Mouse (Mus musculus) bone marrow, adult 2 months (tissue): ENCODE measurements around the gene Exosc9. TPM values are rescaled to one million over a fixed set of nuclear protein-coding genes. Genes with fewer than 3 reads are reported as not detected.

Source experiments
- H3K27ac ChIP-seq: fragments of 200-500 bp; 2 replicates; pipeline ENCODE4 v1.5.1; 2012; ENCODE audit warnings: low read depth, mild to moderate bottlenecking, control low read depth, inconsistent platforms, low read length; ENCODE audit not compliant: control insufficient read depth, poor library complexity, insufficient read depth
- H3K4me1 ChIP-seq: fragments of 200-500 bp; 2 replicates; pipeline ENCODE4 v1.6.1; 2011; ENCODE audit warnings: low read length; ENCODE audit not compliant: control insufficient read depth, insufficient read depth
- H3K4me3 ChIP-seq: fragments of 200-500 bp; replicated peaks from 2 replicates; pipeline ENCODE3; 2011; ENCODE audit warnings: mild to moderate bottlenecking, low read depth, low read length, control low read depth; ENCODE audit not compliant: control insufficient read depth
- CTCF ChIP-seq: fragments of 200-500 bp; IDR thresholded peaks from 2 replicates; pipeline ENCODE4 v1.5.1; 2011; ENCODE audit warnings: low read length, control low read depth; ENCODE audit not compliant: control insufficient read depth, insufficient read depth
- POLR2A ChIP-seq: fragments of 200-500 bp; IDR thresholded peaks from 2 replicates; pipeline ENCODE4 v1.6.1; 2011; ENCODE audit warnings: low read depth, mild to moderate bottlenecking, control low read depth, low read length, borderline replicate concordance; ENCODE audit not compliant: control insufficient read depth
- WGBS: fragments of 180-500 bp; shearing (Covaris S2); methylation state at CpG from one replicate; pipeline ENCODE4 v1.1.7; 2018; 5-methylcytosine and 5-hydroxymethylcytosine counted together
- polyA plus RNA-seq: library from polyadenylated mRNA; stranded (reverse); fragments of >200 nt; gene quantifications from 2 replicates; pipeline ENCODE4 v1.2.4, GENCODE M21; 2011; ENCODE audit warnings: low replicate concordance; ENCODE audit not compliant: missing spikeins, insufficient read depth, insufficient read length

Exosc9 gene
- polyA plus RNA-seq, 1 experiment, result 31.1 TPM

DNA sequence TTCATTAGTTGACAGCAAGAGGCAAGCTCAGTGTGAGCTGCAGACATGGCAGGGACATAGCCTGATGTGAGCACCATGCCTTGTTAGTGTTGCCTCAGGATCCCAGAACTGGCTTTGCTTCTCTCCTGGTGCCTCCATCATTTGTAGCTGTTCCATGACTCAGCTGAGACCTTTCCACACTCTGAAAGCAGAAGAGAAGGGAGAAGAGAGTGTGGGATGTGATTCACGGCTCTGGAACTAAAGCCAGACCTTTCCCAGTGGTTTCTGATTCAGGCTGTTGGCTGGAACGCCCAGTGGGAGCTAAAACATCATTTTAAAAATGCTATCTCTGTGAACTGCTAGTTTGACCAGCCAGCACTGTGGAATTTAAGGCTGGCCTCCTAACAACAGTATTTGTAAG lies 11.7 kb upstream of the Exosc9 start:
- 69% methylated on average over 2 of the region's 2 CpGs for WGBS

DNA sequence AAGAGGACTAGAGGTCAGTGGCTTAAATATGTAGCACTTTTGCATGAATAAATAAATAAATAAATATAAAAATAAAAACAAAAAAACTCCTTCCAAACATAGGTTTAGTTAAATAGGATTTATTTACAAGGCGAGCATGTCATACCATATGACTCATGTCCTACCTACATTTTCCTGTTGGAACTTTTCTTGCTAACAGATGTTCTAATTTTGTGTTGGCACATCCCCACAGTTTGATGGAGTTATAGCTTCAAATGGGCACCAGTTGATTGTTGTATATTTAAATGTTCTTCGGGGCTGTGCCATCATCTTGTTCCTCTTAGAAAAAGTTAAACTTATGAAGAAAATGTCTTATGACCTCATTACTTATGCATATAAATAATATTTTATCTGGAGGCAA lies 11.0 kb upstream of the Exosc9 start:
- Histone ChIP-seq H3K27ac (no peak overlapping the region), H3K4me1 (no peaks in the 10 kb centered on the region), H3K4me3 (no peak overlapping the region)
- WGBS, result 76% methylated on average over 2 of the region's 2 CpGs
- TF ChIP-seq POLR2A, result no peak
- no peak for TF ChIP-seq CTCF

More for the DNA sequence above, 11.7 kb upstream of the Exosc9 start:
- Histone ChIP-seq H3K4me1 (no peaks in the 10 kb centered on the region), H3K4me3 (no peak overlapping the region), H3K27ac (no peak overlapping the region)
- TF ChIP-seq POLR2A (no peak), CTCF (no peak)

- Histone ChIP-seq H3K4me3 (no peak overlapping the region), H3K4me1 (no peaks in the 10 kb centered on the region), H3K27ac (no peak overlapping the region)
- no peak for TF ChIP-seq CTCF
- no peak for TF ChIP-seq POLR2A
- WGBS, result 74% methylated on average over 3 of the region's 3 CpGs
Measured at GRCm38 (mm10) chr3:36544961-36545360, 7.4 kb upstream of the Exosc9 start.

DNA sequence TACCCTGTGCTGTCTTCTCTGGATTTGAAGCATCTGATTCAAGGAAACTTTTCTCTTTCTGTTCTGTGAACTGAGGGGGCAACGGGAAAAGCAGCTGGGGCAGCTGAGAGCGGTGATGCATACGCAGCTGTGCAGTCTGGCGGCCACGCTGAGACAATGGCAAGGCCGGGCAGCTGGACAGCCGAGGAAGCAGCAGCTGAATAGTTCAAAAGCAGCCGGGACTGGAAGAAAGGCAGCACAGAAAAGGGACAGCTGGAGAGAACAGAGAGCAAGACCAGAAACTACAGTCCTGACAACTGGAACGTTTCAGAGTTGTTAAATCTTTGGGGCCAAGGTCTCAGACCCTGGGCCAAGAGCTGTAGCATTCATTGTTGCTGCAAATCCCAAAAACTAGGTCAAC lies 1.1 kb upstream of the Exosc9 start:
- Histone ChIP-seq H3K4me1 (no peaks in the 10 kb centered on the region; the same call in 1 of the 2 replicates), H3K4me3 (no peak overlapping the region), H3K27ac (no peak overlapping the region)
- 41% methylated on average over 9 of the region's 9 CpGs for WGBS
- no peak for TF ChIP-seq POLR2A
- no peak for TF ChIP-seq CTCF

DNA sequence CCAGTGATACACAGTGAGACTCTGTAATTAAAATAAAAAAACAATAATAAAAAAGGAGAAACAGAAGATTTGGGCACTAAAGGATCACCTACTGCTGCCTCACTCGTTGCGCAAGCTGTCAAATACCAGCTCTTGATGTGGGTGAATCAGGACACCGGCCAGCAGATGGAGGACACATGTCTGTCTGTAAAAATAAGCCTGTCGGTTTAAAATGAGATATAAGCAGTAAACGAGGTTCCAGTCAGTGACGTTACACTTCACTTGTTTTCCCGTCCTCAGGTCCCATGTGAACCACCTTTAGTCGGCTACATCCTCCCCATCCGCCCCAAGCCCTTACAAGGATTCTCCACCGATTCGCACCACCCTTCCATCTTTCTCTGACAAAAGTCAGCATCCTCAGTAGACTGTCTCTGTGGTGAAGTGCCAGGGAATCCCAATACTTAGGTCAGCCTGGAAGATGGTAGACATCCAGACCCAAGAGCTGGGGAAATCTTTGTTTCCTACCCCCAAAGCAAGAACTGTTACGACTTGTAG lies 488 bp upstream of the Exosc9 start:
- no peak overlapping the region for H3K27ac ChIP-seq
- no peaks in the 10 kb centered on the region; the same call in 1 of the 2 replicates for H3K4me1 ChIP-seq
- no peak for TF ChIP-seq CTCF
- no peak for TF ChIP-seq POLR2A
- H3K4me3 ChIP-seq, result peak overlapping the region; percentile 98
- WGBS, result 11% methylated on average over 12 of the region's 12 CpGs

DNA sequence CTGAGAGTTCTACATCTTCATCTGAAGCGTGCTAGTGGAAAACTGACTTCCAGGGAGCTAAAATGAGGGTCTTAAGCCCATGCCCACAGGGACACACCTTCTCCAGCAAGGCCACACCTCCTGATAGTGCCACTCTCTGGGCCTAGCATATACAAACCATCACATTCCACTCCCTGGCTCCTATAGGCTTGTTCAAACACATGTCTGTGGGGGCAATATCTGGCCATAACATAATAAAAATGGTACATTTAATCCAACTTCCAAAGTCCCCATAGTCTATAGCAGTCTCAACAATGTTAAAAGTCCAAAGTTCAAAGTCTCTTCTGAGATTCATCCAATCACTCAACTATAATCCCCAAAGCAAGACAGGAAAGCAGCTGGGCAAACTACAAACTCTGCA lies 5.2 kb downstream of the Exosc9 start:
- no peak for TF ChIP-seq POLR2A
- no peak for TF ChIP-seq CTCF
- WGBS, result 84% methylated on average over 1 of the region's 1 CpGs
- Histone ChIP-seq H3K4me1 (no peaks in the 10 kb centered on the region), H3K4me3 (no peak overlapping the region), H3K27ac (no peak overlapping the region)

GRCm38 (mm10) chr3:36559606-36560005 lies 7.2 kb downstream of the Exosc9 start:
- TF ChIP-seq POLR2A, result no peak
- TF ChIP-seq CTCF, result no peak
- Histone ChIP-seq H3K4me3 (no peak overlapping the region), H3K27ac (no peak overlapping the region), H3K4me1 (no peaks in the 10 kb centered on the region)
- 67% methylated on average over 4 of the region's 4 CpGs for WGBS

- 95% methylated on average over 3 of the region's 3 CpGs for WGBS
Measured at GRCm38 (mm10) chr3:36563666-36564065, 11.3 kb downstream of the Exosc9 start.

GRCm38 (mm10) chr3:36569836-36570235 lies 17.4 kb downstream of the Exosc9 start:
- WGBS, result 67% methylated on average over 5 of the region's 5 CpGs
- H3K27ac ChIP-seq, result no peak overlapping the region; the same call in 1 of the 2 replicates
- H3K4me1 ChIP-seq, result no peaks in the 10 kb centered on the region; the same call in none of the 2 replicates
- peak overlapping the region; percentile 68 for H3K4me3 ChIP-seq
- TF ChIP-seq CTCF (no peak), POLR2A (no peak)

More at GRCm38 (mm10) chr3:36563666-36564065, 11.3 kb downstream of the Exosc9 start:
- Histone ChIP-seq H3K4me1 (no peaks in the 10 kb centered on the region), H3K27ac (no peak overlapping the region), H3K4me3 (no peak overlapping the region)
- TF ChIP-seq POLR2A (no peak), CTCF (no peak)
